Mouse (Mus musculus) liver (tissue): ENCODE measurements around the gene Rps11.
A peak's percentile ranks its signal among the peaks of the same experiment; 100 is the strongest.
"Not testable (repeated sequence)": the region's sequence is repeated elsewhere in the genome, so short reads cannot be mapped to it uniquely, and the experiment has no call there.

Experiments
- DNase-seq: peaks from one replicate; pipeline ENCODE4 v3.0.0-alpha.2; 2020; ENCODE audit warnings: mixed read lengths

Gene Rps11

DNA sequence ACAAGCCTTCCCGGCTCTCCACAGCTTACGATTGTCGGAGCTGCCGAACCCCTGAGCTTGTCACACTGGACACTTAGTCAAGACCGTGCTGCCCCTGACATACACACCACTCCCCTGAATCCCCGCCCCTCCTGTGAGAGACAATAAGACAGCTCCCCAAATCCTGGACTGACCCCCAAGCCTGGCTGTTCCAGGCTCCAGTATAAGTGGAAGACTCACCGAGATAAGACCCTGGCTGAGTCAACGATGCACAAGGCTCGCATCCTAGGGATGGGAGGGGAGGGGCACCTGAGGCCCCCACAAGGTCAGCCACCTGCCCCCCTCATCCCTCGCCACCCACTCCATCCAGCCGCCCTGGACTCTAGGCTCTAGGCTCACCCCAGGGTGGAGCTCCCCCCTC is 7.6 kb upstream of the Rps11 start:
- no peak for DNase-seq

- DNase-seq, result no peak
These were observed 5.7 kb upstream of the Rps11 start for GRCm38 (mm10) chr7:45129776-45130512.

GRCm38 (mm10) chr7:45129318-45129717 is 5.1 kb upstream of the Rps11 start:
- peak; percentile 56 for DNase-seq

- DNase-seq, result peak; percentile 97
These were observed 4.5 kb upstream of the Rps11 start, which contains the start of gene Rpl13a for GRCm38 (mm10) chr7:45128624-45129246. Gene Rpl13a, minus strand, starts transcription at chr7:45128761.

DNA sequence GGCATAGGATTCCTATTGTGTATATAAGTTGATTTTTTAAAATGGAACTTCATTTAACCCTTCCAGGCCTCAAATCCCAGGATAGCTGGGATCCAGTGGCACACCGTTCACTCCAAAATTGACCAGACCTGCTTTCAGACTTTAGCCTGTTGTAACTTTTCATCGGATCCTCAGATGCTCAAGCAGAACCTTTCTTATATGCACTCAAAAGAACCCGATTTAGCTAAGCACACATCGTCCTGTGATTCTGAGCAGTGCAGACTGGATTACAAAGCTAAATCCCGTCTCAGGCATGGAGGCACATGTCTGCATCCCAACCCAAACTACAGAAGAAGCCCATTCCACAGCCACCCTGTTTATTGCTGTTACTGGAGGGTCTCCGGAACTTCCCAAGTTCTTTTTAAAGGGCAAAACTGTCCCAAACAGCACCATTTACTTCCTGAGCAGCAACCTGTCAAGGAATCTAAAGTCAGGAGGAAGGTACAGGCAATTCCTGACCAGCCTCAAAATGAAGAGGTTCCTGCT is 3.5 kb upstream of the Rps11 start:
- DNase-seq, result no peak

- DNase-seq, result no peak
These were observed 2.8 kb upstream of the Rps11 start for GRCm38 (mm10) chr7:45126844-45127699.

GRCm38 (mm10) chr7:45126147-45126843 is 2.1 kb upstream of the Rps11 start:
- no peak for DNase-seq

DNA sequence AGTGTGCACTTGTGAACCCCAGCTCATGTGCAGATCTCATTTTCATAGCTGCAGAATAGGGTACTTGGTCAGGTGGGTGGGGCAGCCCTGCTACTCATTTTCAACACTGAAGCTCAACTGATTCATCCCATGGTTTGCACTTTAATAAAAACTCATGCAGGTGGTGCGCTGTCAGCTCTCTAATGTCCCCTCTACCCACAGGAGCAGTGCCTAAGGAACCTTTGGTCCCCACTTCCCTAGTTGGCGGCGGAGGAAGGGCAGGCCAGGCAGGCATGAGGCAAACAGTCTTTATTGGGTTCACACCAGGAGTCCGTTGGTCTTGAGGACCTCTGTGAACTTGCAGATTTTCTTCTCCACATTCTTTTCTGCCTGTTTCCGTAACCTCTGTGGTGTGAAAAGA is 1.4 kb upstream of the Rps11 start:
- DNase-seq, result not testable (repeated sequence)

- DNase-seq, result peak; percentile 64
These were observed 933 bp upstream of the Rps11 start for GRCm38 (mm10) chr7:45125144-45125600.

- peak; percentile 54 for DNase-seq
These were observed 1.1 kb downstream of the Rps11 start for GRCm38 (mm10) chr7:45123186-45123570.

DNA sequence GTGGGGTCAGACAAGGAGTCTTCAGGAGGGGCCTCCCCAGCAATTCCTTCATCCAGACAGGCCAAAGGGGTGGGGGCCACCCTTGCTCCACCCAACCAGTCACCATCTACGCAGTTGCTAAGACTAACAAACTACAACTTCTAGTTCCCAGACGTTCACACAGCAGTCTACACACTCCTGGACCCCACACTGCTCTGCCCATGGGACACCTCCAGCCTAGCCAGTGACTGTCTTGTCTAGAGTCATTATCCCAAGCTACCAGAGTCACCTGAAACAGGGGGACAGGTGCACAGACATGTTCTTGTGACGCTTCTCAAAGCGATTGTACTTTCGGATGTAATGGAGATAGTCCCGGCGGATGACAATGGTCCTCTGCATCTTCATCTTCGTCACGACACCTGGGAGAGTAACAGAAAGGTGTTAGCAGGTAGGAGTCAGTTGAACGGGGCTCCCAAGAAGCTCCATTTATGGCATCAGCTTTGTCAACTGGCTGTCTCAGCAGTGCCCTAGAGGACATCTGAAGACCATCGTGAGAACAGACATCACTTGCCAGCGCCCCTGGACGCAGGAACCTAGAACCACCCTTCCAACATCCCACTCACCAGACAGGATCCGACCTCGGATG is 1.6 kb downstream of the Rps11 start:
- DNase-seq, result no peak

DNA sequence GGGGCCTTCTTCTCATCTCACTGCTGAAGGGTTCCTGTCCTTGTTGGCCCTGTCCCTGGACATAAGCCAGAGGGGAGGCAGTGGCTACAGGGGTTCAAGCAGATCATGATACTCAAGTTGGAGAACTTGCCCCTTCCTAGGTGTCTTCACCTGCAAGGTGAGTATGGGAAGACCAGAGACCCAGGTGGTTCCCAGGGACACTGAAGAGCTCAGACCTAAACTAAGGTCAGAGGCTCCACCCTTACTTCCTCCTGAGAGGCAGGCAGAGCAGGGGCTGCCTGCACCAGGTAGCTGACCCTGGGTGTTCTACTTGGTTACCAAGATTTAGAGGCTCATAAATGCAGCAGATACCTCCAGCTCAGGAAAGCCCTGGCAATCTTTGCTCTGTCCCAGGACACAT is 2.3 kb downstream of the Rps11 start:
- no peak for DNase-seq

- DNase-seq, result peak; percentile 44
These were observed 2.8 kb downstream of the Rps11 start for GRCm38 (mm10) chr7:45121404-45121803.

- no peak for DNase-seq
These were observed 4.2 kb downstream of the Rps11 start for GRCm38 (mm10) chr7:45119780-45120709.

DNA sequence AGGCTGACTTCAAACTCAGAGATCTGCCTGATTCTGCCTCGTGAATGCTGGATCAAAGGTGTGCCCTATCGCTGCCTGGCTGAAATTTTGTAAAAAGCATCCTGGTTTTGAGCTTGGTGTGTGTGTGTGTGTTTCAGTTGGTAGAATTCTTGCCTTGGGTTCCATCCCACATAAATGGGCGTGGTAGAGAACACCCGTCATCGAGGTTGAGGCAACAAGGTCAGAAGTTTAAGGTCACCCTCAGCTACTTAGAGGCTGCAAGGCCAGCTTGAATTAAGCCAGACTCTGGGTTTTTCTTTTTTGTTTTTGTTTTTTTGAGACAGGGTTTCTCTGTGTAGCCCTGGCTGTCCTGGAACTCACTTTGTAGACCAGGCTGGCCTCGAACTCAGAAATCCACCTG is 5.9 kb downstream of the Rps11 start:
- DNase-seq, result no peak

- no peak for DNase-seq
These were observed 6.7 kb downstream of the Rps11 start for GRCm38 (mm10) chr7:45117566-45117965.

GRCm38 (mm10) chr7:45113476-45113875 is 10.8 kb downstream of the Rps11 start:
- no peak for DNase-seq

DNA sequence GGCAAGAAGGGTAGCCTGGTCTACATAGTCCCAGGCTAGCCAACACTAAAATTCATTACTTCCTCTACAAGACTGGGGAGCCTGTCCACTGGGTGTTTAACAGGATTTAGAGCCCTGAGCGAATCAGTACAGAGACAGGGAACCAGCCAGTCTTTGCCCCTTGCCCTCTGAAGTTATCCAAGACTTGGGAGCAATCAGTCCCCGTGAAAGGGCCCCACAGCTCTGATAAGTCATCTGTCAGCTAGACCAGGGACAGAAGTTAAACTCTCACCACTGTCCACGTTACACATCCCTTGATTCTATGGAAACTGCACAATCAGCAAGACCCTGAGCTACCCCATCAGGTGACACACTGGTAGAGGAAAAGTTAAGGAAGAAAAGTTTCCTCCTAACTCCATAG is 11.7 kb downstream of the Rps11 start:
- no peak for DNase-seq

GRCm38 (mm10) chr7:45111940-45112339 is 12.3 kb downstream of the Rps11 start:
- no peak for DNase-seq

DNA sequence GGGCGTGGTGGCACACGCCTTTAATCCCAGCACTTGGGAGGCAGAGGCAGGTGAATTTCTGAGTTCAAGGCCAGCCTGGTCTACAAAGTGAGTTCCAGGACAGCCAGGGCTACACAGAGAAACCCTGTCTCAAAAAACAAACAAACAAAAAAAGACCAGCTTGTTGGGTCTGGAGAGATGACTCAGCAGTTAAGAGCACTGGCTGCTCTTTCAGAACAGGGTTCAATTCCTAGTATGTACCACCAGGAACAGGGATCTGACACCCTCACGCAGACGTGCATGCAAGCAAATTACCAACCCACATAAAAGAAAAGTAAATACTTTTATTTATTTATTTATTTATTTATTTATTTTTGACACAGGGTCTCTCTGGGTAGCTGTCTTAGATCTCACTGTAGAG is 14.2 kb downstream of the Rps11 start:
- DNase-seq, result not testable (repeated sequence)

GRCm38 (mm10) chr7:45107052-45107645 is 17.1 kb downstream of the Rps11 start:
- DNase-seq, result no peak
